Mouse (Mus musculus) embryo, embryonic 11 days (tissue): Measurements from ENCODE around the gene Zfp800.

Source experiments
- DNase-seq: peaks from one replicate; pipeline ENCODE4 v3.0.0-alpha.2; 2015

Gene Zfp800

GRCm38 (mm10) chr6:28396051-28396852, 1.6 kb downstream of the Zfp800 start:
- DNase-seq = peak; percentile 29

DNA sequence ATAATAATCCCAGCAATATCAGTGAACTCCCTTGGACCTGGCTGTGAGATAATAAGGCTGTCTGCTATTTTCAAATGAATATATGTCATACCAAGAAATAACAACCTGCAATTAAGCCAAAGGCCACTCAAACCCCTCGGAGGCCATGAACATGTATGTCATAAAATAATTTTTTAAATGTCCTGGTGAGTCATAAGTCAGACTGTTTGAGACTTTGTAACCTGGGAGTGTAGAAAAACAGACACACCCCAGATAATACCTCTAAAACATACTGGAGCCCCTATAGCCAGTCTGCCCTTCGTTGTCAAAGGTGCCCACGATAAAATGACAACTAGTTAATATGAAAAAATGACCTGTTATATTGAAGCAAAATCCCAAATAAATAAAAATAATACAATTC, 8.8 kb downstream of the Zfp800 start:
- no peak for DNase-seq

GRCm38 (mm10) chr6:28385169-28385568, 12.6 kb downstream of the Zfp800 start:
- DNase-seq = no peak

DNA sequence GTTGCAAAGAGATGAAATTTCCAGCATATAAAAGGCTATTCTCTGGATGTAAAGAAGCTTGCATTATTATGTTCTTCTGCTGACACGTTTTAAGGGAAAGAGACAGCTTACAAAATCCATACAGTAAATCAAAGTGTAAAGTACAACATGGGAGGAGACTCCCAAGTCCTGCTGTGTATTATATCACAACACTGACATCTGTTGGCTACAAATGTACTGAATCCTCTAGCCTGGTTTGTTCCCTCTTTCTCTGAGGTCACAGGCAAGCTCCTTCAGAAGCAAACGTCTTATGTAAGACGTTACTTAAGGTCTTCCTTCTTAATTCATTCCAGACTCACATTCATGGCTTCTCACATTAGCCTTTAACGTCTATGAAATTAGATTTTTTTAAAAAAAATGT, 15.8 kb downstream of the Zfp800 start:
- DNase-seq = no peak

DNA sequence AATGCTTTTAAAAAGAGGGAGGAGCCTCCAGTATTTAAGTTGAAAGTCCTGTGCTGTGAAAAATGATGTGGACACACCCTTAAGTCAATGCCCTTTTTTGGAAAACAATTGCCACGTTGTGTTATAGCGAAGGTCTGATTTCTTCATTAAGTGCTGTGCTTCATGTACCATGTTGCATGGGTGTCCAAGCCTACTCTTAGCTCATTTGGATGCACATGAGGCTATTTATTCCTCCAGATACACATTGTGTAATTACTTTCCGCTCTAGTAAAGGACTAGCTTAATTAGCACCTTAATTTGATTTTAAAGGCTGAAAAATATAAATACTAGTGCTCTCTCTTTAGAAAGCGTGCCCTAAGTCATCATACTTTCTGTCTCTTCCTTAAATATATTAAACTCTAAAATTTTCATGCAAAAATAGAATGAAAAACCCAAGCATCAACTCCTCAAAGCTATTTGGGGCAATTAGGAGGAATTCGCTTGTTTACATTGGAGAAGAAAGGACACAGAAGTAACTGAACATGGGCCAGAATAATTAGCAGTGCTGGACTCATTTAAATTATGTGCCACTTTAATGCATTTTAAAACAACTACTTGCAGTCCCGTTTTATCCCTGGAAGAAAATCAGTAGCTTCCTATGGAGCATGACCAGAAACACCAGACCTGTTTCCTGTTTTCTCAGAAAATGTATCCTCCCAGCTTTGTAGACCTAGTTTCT, 27.7 kb downstream of the Zfp800 start:
- DNase-seq = no peak

DNA sequence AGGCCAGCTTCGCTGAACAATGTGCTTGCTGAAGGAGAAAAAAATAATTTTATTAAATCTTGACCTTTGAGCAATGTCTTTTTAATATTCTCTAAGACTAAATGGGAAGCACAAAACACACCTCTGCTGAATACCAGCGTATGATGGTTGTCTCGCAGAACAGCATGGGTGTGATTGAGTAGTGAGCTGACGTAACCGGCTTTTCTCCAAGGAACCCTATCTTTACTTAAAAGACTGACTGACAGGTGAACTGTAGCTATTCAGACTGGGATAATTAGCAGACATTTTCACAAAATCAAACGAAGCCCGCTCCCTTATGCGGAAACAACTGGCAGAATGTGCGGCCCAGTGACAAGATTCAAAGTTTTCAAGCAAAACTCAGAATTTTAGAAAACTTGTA, 30.2 kb downstream of the Zfp800 start:
- DNase-seq = no peak

DNA sequence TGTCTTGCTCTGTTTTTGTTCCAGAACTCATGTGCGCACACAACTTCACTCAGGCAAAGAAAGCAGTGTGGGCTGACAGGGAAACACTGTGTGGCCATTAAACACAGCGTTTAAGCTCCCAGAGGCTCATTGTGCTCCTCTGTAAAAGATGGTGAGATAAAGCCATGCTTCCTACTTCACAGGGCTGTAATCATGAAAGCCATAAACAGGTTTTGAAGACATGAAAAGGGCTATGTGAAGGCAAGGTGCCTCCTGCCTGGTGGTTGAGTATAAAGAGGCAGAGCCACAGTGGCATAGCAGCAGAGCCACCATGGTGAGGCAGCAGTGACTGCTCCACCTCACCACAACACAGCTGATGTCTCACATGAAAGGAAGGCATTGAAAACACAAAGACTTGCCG, 46.7 kb downstream of the Zfp800 start:
- DNase-seq = no peak

DNA sequence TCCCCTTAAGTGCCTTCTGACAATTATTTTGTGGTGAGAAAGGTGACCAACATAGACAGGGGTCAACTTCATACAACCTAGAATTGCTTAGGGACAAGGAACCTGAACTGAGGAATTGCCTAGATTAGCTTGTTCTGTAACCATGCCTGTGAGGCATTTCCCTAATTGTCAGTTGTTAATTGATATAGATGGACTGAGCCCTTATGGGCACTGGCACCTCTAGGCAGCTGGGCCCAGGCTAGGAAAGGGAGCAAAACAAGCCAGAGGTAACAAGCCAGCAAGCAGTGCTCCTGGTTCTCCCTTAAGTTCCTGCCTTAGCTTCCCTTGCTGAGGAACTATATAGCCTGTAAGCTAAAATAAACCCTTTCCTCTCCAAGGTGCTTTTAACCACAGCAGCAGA, 52.1 kb downstream of the Zfp800 start:
- no peak for DNase-seq

GRCm38 (mm10) chr6:28345181-28345580, 52.6 kb downstream of the Zfp800 start:
- peak; percentile 66 for DNase-seq

- no peak for DNase-seq
These were observed 54.9 kb downstream of the Zfp800 start for GRCm38 (mm10) chr6:28342863-28343262.

GRCm38 (mm10) chr6:28341174-28341573, 56.6 kb downstream of the Zfp800 start:
- no peak for DNase-seq

GRCm38 (mm10) chr6:28339410-28339809, 58.4 kb downstream of the Zfp800 start:
- DNase-seq = no peak

- no peak for DNase-seq
These were observed 64.1 kb downstream of the Zfp800 start for GRCm38 (mm10) chr6:28333696-28334095.

- DNase-seq = no peak
These were observed 65.3 kb downstream of the Zfp800 start for GRCm38 (mm10) chr6:28332546-28332945.

DNA sequence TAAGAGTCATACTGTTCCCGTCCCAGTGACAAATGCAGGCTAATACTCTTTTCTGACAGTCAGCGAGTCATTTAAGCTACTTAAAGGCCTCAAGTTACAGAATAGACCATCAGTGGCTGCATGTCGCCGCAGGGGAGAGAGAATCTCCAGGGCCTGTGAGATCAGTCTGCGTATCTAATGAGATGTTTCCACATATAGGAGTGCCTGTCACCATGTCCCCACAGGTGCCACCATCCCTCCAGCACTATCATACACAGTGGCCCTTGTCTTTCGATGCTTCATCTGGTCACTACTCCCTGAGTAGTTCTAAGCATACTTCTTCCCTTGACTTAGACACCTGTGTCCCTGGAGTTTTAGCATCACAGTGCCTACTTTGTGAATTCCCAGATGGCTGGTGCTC, 68.0 kb downstream of the Zfp800 start:
- DNase-seq = no peak

DNA sequence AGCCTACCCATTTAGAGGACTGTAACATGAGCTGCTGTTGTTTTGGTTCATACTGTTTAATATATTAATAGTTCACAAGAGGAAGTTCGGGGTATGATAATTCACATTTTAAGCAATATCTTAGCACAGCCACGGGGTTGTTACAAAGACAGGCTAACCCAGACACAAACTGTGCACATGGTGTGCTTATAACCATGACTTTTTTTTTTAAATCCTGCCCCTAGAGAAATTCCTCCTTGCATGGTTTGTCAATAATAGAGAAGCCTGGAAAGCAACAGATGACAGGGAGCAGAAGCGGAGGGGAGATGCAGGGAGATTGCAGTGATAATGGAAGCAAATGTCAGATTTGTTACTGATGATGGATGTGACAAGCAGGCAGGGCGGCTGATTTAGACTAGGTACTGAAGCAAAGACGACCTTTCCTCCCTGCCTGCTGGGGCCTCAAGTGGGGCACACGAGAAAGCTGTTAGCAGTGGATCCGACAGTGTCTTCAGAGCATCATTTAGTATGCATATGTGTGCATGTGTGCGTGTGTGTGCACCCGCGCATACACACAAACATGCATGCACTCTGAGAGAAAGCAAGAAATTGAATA, 68.7 kb downstream of the Zfp800 start:
- DNase-seq = peak; percentile 5

GRCm38 (mm10) chr6:28326720-28327119, 71.1 kb downstream of the Zfp800 start:
- no peak for DNase-seq

GRCm38 (mm10) chr6:28322399-28322798, 75.4 kb downstream of the Zfp800 start:
- DNase-seq = no peak

DNA sequence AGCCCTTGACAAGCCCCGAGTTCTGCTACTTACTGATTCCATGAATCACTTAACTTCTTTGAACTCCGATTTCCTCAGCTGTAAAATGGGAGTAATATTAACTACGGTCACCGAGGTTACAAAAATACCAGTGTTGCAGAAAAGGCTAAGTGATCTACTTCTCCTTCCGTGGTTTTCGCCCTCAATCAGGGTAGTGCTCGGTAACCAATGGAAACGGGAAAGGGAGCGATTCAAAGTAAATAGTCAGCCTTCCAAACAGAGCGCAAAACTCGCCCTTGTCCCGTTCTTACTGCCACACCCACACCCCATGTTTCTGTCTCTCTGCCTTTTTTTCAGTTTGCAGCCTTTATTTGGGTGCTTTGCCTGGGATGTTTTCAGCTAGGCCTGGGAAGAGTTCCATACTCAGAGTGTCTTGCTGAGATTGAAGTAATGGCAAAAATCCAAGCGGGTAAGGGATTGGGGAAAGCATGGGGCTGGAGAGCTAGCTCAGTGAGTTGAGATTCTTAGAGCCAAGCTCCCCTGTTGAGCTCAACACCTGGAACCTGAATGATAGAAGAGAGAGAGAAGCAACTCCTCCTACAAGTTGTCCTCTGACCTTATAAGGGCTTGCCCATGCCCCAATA, 78.0 kb downstream of the Zfp800 start:
- DNase-seq = no peak

DNA sequence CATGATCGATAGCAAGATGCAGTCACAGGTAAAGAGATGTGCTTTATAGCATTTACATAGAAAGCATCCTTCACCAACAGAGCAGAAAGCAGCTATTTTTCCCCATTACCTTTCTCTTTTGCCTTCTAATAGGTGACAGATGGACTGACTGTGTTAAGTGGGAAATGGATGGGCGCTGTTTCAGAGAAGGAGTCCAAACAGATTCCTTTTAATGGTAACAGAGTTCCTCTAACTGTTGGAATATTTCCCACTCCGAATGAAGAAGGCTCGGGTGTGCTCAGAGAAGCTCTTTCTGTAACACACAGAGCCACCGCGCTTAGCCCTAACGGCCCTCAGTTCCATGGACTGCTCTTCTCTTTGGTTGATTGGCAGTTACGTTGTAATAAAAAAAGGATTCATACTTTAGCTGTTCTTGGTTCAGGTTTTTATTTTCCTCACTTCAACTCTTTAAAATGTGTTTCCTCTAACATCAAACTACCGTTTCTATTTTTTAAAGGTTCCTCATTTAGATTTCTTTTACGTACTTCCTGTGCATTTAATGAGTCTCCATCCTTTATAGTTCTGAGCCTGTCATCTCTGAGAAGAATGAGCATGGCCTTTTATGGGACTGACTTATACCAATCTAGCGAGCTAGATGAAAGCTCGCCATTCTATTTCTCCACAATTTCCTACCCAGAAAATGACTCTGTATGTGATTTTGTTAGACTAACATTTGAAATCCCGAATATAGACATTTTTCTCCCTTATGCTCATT, 78.8 kb downstream of the Zfp800 start:
- no peak for DNase-seq

GRCm38 (mm10) chr6:28315208-28315607, 82.6 kb downstream of the Zfp800 start:
- DNase-seq = no peak

GRCm38 (mm10) chr6:28312067-28312466, 85.7 kb downstream of the Zfp800 start:
- DNase-seq = no peak

GRCm38 (mm10) chr6:28309692-28310091, 88.1 kb downstream of the Zfp800 start:
- DNase-seq = peak; percentile 16
